Mouse (Mus musculus) intestine, postnatal 0 days (tissue): ENCODE results near the gene Tkfc. TPM values are rescaled to one million over a fixed set of nuclear protein-coding genes. Genes with fewer than 3 reads are reported as not detected.

Experiments
- ATAC-seq: fragments of 200-750 bp; cut with Nextera tagmentation; 2 replicates; pipeline ENCODE4 v1.8.0; 2017; ENCODE audit warnings: mild to moderate bottlenecking, moderate TSS enrichment, moderate library complexity
- H3K27ac ChIP-seq: fragments of 300-500 bp; sonication (generic); 2 replicates; pipeline ENCODE4 v1.5.1; 2014; ENCODE audit warnings: mild to moderate bottlenecking, low read depth, low read length, moderate library complexity
- H3K27me3 ChIP-seq: fragments of 300-500 bp; sonication (generic); replicated peaks from 2 replicates; pipeline ENCODE4 v1.6.1; 2014; ENCODE audit warnings: low read length, mixed read lengths; ENCODE audit not compliant: control insufficient read depth, insufficient read depth
- H3K36me3 ChIP-seq: fragments of 300-500 bp; sonication (generic); 2 replicates; pipeline ENCODE4 v1.6.1; 2014; ENCODE audit warnings: mild to moderate bottlenecking, moderate library complexity; ENCODE audit not compliant: control insufficient read depth, insufficient read depth
- H3K4me1 ChIP-seq: fragments of 300-500 bp; sonication (generic); replicated peaks from 2 replicates; pipeline ENCODE4 v1.6.1; 2014; ENCODE audit warnings: antibody characterized with exemption, low read length, mixed read lengths; ENCODE audit not compliant: control insufficient read depth, insufficient read depth
- H3K4me2 ChIP-seq: fragments of 300-500 bp; sonication (generic); replicated peaks from 2 replicates; pipeline ENCODE4 v1.6.1; 2014; ENCODE audit warnings: low read depth, mild to moderate bottlenecking, moderate library complexity
- H3K4me3 ChIP-seq: fragments of 300-500 bp; sonication (generic); 2 replicates; pipeline ENCODE4 v1.5.1; 2014; ENCODE audit warnings: low read depth, low read length
- H3K9ac ChIP-seq: fragments of 300-500 bp; sonication (generic); 2 replicates; pipeline ENCODE4 v1.6.1; 2014; ENCODE audit warnings: mild to moderate bottlenecking, low read depth, low read length
- H3K9me3 ChIP-seq: fragments of 300-500 bp; sonication (generic); 2 replicates; pipeline ENCODE4 v1.6.1; 2016; ENCODE audit warnings: mixed run types; ENCODE audit not compliant: control insufficient read depth
- CTCF ChIP-seq: sonication (generic); IDR thresholded peaks from 2 replicates; pipeline ENCODE4 v1.5.1; 2016; ENCODE audit warnings: low read depth, mild to moderate bottlenecking, control low read depth, antibody characterized with exemption, moderate library complexity
- WGBS: fragments of 180-500 bp; shearing (Covaris S2); extraction: QIAGEN DNeasy Blood & Tissue Kit; methylation state at CpG from one replicate; pipeline ENCODE4 v1.1.7; 2014; 5-methylcytosine and 5-hydroxymethylcytosine counted together
- polyA plus RNA-seq: library from polyadenylated mRNA; unstranded; fragments of >200 nt; fragmentation: Nextera tagmentation; extraction: Ambion mirVana; gene quantifications from 2 replicates; pipeline ENCODE4 v1.2.1, GENCODE M21; 2015

The Tkfc gene
- 76.4 and 83.9 TPM in 2 replicates for polyA plus RNA-seq

- Histone ChIP-seq H3K36me3 (peaks cover 33% of the 10 kb centered on the region), H3K4me1 (no peaks in the 10 kb centered on the region), H3K4me3 (peak within 1 kb of the TSS; percentile 97), H3K9ac (peak within 1 kb of the TSS; percentile 98), H3K27me3 (no peaks in the 10 kb centered on the region), H3K9me3 (no peaks in the 10 kb centered on the region), H3K27ac (peak within 1 kb of the TSS; percentile 96), H3K4me2 (peak within 1 kb of the TSS; percentile 81)
- WGBS, result under 1% methylated on average over 49 of the region's 49 CpGs
- TF ChIP-seq CTCF, result peak; percentile 83
- ATAC-seq, result peak; percentile 92
Observed at GRCm38 (mm10) chr19:10605293-10605900, at the start of gene Tkfc, which contains the start of gene Ddb1. TSS of gene Tkfc (minus strand) at chr19:10605654. TSS of gene Ddb1 (plus strand) at chr19:10605327.

GRCm38 (mm10) chr19:10648156-10648555 is 42.7 kb upstream of the Tkfc start:
- Histone ChIP-seq H3K9me3 (no peaks in the 10 kb centered on the region), H3K4me3 (no peak overlapping the region), H3K9ac (no peak overlapping the region), H3K4me2 (no peak overlapping the region), H3K27me3 (no peaks in the 10 kb centered on the region), H3K36me3 (no peaks in the 10 kb centered on the region), H3K27ac (no peak overlapping the region), H3K4me1 (no peaks in the 10 kb centered on the region)
- no peak for TF ChIP-seq CTCF
- 75% methylated on average over 8 of the region's 8 CpGs for WGBS
- no peak for ATAC-seq

- no peak overlapping the region for H3K4me2 ChIP-seq
- no peak for ATAC-seq
- no peak overlapping the region for H3K9ac ChIP-seq
- WGBS, result 80% methylated on average over 2 of the region's 2 CpGs
- no peaks in the 10 kb centered on the region for H3K27me3 ChIP-seq
- H3K9me3 ChIP-seq, result no peaks in the 10 kb centered on the region
- no peaks in the 10 kb centered on the region for H3K36me3 ChIP-seq
- H3K27ac ChIP-seq, result no peak overlapping the region
- TF ChIP-seq CTCF, result no peak
- no peaks in the 10 kb centered on the region for H3K4me1 ChIP-seq
- no peak overlapping the region for H3K4me3 ChIP-seq
Observed at GRCm38 (mm10) chr19:10645616-10646015, 40.2 kb upstream of the Tkfc start.

- ATAC-seq, result no peak
- H3K9me3 ChIP-seq, result no peaks in the 10 kb centered on the region
- H3K27me3 ChIP-seq, result no peaks in the 10 kb centered on the region
- H3K27ac ChIP-seq, result no peak overlapping the region
- no peak overlapping the region for H3K4me2 ChIP-seq
- no peaks in the 10 kb centered on the region for H3K36me3 ChIP-seq
- no peaks in the 10 kb centered on the region; the same call in 1 of the 2 replicates for H3K4me1 ChIP-seq
- no peak overlapping the region for H3K4me3 ChIP-seq
- 56% methylated on average over 13 of the region's 13 CpGs for WGBS
- 0 out of 2 replicates have a peak overlapping the region, but pooled peaks have one; percentile 8 for H3K9ac ChIP-seq
- TF ChIP-seq CTCF, result no peak
Observed at GRCm38 (mm10) chr19:10640589-10641378, 35.3 kb upstream of the Tkfc start.

- H3K27me3 ChIP-seq, result no peaks in the 10 kb centered on the region
- no peaks in the 10 kb centered on the region; the same call in 1 of the 2 replicates for H3K4me1 ChIP-seq
- ATAC-seq, result no peak
- H3K4me3 ChIP-seq, result no peak overlapping the region
- no peak for TF ChIP-seq CTCF
- no peak overlapping the region for H3K4me2 ChIP-seq
- no peaks in the 10 kb centered on the region for H3K9me3 ChIP-seq
- no peak overlapping the region for H3K9ac ChIP-seq
- H3K27ac ChIP-seq, result no peak overlapping the region
- 25% methylated on average over 5 of the region's 5 CpGs for WGBS
- H3K36me3 ChIP-seq, result no peaks in the 10 kb centered on the region
Observed at GRCm38 (mm10) chr19:10640080-10640479, 34.6 kb upstream of the Tkfc start.

GRCm38 (mm10) chr19:10637840-10638239 is 32.4 kb upstream of the Tkfc start:
- Histone ChIP-seq H3K9me3 (no peaks in the 10 kb centered on the region), H3K4me1 (no peaks in the 10 kb centered on the region; the same call in 1 of the 2 replicates), H3K27me3 (no peaks in the 10 kb centered on the region), H3K9ac (no peak overlapping the region), H3K36me3 (no peaks in the 10 kb centered on the region), H3K27ac (no peak overlapping the region), H3K4me2 (no peak overlapping the region; the same call in 1 of the 2 replicates), H3K4me3 (no peak overlapping the region)
- no peak for TF ChIP-seq CTCF
- 42% methylated on average over 7 of the region's 7 CpGs for WGBS
- no peak for ATAC-seq
